Mouse (Mus musculus) bone marrow macrophage, adult 2 months (primary cell): Measurements from ENCODE around the gene 1810010H24Rik.
"Not testable (repeated sequence)": the region's sequence is repeated elsewhere in the genome, so short reads cannot be mapped to it uniquely, and the experiment has no call there.

Experiments
- CTCF ChIP-seq: IDR thresholded peaks from 2 replicates; pipeline ENCODE4 v1.5.1; 2012; ENCODE audit warnings: low read depth, mild to moderate bottlenecking, low read length, moderate library complexity
- POLR2A ChIP-seq: IDR thresholded peaks from 2 replicates; pipeline ENCODE4 v1.6.1; 2012; ENCODE audit warnings: mild to moderate bottlenecking, low read depth, low read length, borderline replicate concordance

DNA sequence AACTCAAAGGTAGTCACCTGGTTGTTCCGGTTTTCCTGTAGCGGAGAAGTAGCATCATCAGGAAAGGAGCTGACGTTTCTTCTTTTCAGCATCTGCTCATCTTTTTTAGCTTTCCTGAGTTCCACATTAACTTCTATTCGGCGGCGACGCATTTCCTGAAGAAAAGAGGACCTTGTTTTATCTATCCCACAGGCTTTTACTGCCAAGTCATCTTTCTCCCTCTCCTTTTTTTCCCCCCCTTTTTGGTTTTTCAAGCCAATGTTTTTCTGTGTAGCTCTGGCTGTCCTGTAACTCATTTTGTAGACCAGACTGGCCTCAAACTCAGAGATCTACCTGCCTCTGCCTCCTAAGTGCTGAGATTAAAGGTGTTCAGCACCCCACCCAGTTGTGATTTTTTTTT lies 29.0 kb upstream of the 1810010H24Rik start:
- TF ChIP-seq POLR2A, CTCF: not testable (repeated sequence)
